30 mouse cellular contexts compared by ENCODE assay signal in the genomic region with DNA sequence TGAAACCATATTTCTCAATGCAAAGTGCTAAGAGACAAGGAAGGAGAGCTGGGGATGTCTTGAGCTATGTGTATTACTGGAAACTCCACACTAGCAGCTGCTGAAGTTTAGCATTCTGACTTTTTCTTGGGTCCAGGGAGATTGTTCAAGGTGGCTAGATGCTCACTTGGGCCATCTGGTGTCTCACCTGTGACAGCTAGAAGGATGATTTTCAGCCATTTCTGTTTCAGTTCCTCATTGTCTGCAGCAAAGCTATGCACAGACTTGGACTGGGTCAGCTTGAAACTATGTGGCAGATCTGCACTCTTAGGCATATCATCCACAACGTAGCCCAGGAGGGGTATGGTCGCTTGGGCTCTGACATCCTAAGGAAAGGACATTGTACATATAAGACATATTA.
"Had no signal": no experiment of that assay in that cellular context is flagged by ENCODE, and none has a peak within 500 bp of the region (broad histone marks: within the 10 kb centered on the region; RNA-seq: fewer than 3 reads in every experiment).

No protein-coding gene starts in this region.

- DNase-seq: left cerebral cortex, postnatal 4 days; liver; liver, embryonic 13.5 days; liver, postnatal 0 days; lung, adult 18-20 months; lung, adult 2 months; lung, embryonic 14.5 days; lung, postnatal 10 days; lung, postnatal 14 days; lung, postnatal 36 days; lung, postnatal 4 days; midbrain, embryonic 14.5 days had no signal

- H3K36me3 ChIP-seq: liver, embryonic 12.5 days; liver, embryonic 13.5 days; liver, embryonic 15.5 days; lung, embryonic 15.5 days had no signal

- H3K9me3 ChIP-seq: limb, embryonic 10.5 days; limb, embryonic 12.5 days; limb, embryonic 13.5 days; limb, embryonic 15.5 days; liver, embryonic 12.5 days; liver, embryonic 13.5 days; liver, embryonic 15.5 days; lung, embryonic 15.5 days; megakaryocyte, embryonic 14.5 days; midbrain, embryonic 10.5 days; midbrain, embryonic 12.5 days; midbrain, embryonic 13.5 days; midbrain, embryonic 15.5 days; neural tube, embryonic 12.5 days had no signal

- H3K9ac ChIP-seq: limb, embryonic 12.5 days; limb, embryonic 13.5 days; limb, embryonic 15.5 days; liver, embryonic 12.5 days; liver, embryonic 13.5 days; liver, embryonic 14.5 days; liver, embryonic 15.5 days; liver, postnatal 0 days; lung, embryonic 14.5 days; lung, embryonic 15.5 days; midbrain, embryonic 12.5 days; midbrain, embryonic 13.5 days; midbrain, embryonic 15.5 days; neural tube, embryonic 12.5 days had no signal

- H3K4me3 ChIP-seq: limb, embryonic 10.5 days; limb, embryonic 12.5 days; limb, embryonic 13.5 days; limb, embryonic 15.5 days; liver, embryonic 12.5 days; liver, embryonic 13.5 days; liver, embryonic 15.5 days; lung, embryonic 15.5 days; megakaryocyte, embryonic 14.5 days; midbrain, embryonic 10.5 days; midbrain, embryonic 12.5 days; midbrain, embryonic 13.5 days; midbrain, embryonic 15.5 days; myocyte; neural tube, embryonic 12.5 days had no signal

- H3K4me2 ChIP-seq: limb, embryonic 12.5 days; limb, embryonic 13.5 days; limb, embryonic 15.5 days; liver, embryonic 11.5 days; liver, embryonic 12.5 days; liver, embryonic 13.5 days; liver, embryonic 15.5 days; lung, embryonic 14.5 days; lung, embryonic 15.5 days; midbrain, embryonic 11.5 days; midbrain, embryonic 12.5 days; midbrain, embryonic 13.5 days; midbrain, embryonic 15.5 days; neural tube, embryonic 12.5 days had no signal

- H3K4me1 ChIP-seq: limb, embryonic 10.5 days; limb, embryonic 12.5 days; limb, embryonic 13.5 days; limb, embryonic 15.5 days; liver, embryonic 12.5 days; liver, embryonic 13.5 days; liver, embryonic 15.5 days; lung, embryonic 15.5 days; megakaryocyte, embryonic 14.5 days; midbrain, embryonic 10.5 days; midbrain, embryonic 12.5 days; midbrain, embryonic 13.5 days; midbrain, embryonic 15.5 days; neural tube, embryonic 12.5 days had no signal

- H3K27me3 ChIP-seq: limb, embryonic 12.5 days; limb, embryonic 13.5 days; limb, embryonic 15.5 days; liver, embryonic 12.5 days; liver, embryonic 13.5 days; liver, embryonic 15.5 days; lung, embryonic 15.5 days; midbrain, embryonic 12.5 days; midbrain, embryonic 13.5 days; midbrain, embryonic 15.5 days; neural tube, embryonic 12.5 days had no signal

- H3K27ac ChIP-seq: limb, embryonic 10.5 days; limb, embryonic 12.5 days; limb, embryonic 13.5 days; limb, embryonic 15.5 days; liver, embryonic 12.5 days; liver, embryonic 13.5 days; liver, embryonic 14.5 days; liver, embryonic 15.5 days; lung, embryonic 15.5 days; macrophage; midbrain, embryonic 10.5 days; midbrain, embryonic 12.5 days; midbrain, embryonic 13.5 days; midbrain, embryonic 15.5 days; neural tube, embryonic 12.5 days had no signal
